Mouse (Mus musculus): ENCODE results near the gene Dusp11. TPM values are rescaled to one million over a fixed set of nuclear protein-coding genes. Genes with fewer than 3 reads are reported as not detected.
"Not testable (repeated sequence)": the region's sequence is repeated elsewhere in the genome, so short reads cannot be mapped to it uniquely, and the experiment has no call there.

Gene Dusp11
- 61.4 and 64.5 TPM in 2 replicates for total RNA-seq (2015)
- 36.7 and 38.0 TPM in 2 replicates for total RNA-seq (2017)

GRCm38 (mm10) chr6:85961101-85962091 is at the start of gene Dusp11:
Dusp11 (minus strand) TSS chr6:85961667.
- peak; percentile 88 for ATAC-seq (replicated peaks; ENCODE audit: poor library complexity)

DNA sequence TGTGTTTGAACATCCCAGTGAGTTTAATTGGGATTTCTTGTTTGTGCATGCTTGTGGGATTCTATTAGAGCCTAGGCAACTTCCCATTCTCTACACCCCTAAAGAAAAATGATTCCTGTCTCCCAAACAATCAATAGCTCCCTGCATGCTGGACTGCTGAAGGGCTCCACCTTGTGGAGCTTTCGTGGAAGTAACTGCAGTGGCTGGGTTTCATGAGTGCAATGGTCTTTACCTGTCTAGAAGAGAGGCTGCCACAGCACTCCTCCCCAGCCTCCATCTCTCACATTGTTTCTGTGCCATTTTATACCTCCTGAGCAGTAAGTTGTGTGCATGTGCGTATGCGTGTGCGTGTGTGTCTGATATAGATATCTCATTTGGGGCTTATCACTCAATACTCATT is 48.5 kb upstream of the Dusp11 start:
- peak; percentile 87 for ATAC-seq (replicated peaks; ENCODE audit: poor library complexity)

GRCm38 (mm10) chr6:86004271-86005148 is 43.0 kb upstream of the Dusp11 start:
- peak; percentile 100 for ATAC-seq (replicated peaks; ENCODE audit: poor library complexity)

- ATAC-seq (replicated peaks; ENCODE audit: poor library complexity) = peak; percentile 53; the same call in 1 of the 2 replicates
These were observed 42.0 kb upstream of the Dusp11 start for GRCm38 (mm10) chr6:86003405-86003925.

DNA sequence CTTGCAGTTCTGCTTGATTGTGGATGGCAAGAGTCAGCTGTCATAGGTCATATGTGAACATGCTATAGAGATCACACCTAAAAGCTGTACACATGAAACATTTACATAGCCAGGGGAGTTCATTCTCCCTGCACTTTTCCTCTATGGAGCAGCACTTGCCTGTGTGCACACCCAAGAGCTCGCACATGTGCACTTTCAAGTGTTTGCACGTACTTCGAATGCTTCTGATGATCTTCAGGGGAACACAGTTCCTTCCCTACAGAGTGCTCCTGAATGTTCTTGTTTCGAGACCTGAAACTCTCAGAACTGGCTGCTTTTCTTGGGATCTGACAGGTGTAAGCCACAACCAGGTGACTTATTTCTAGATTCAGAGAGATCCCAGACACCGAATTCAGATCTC is 29.3 kb upstream of the Dusp11 start:
- ATAC-seq (replicated peaks; ENCODE audit: poor library complexity) = not testable (repeated sequence)

- ATAC-seq (replicated peaks; ENCODE audit: poor library complexity) = not testable (repeated sequence)
These were observed 28.1 kb upstream of the Dusp11 start for GRCm38 (mm10) chr6:85989570-85989969.

- no peak for ATAC-seq (replicated peaks; ENCODE audit: poor library complexity)
These were observed 22.9 kb upstream of the Dusp11 start for GRCm38 (mm10) chr6:85984351-85984750.

- ATAC-seq (replicated peaks; ENCODE audit: poor library complexity) = not testable (repeated sequence)
These were observed 17.3 kb upstream of the Dusp11 start for GRCm38 (mm10) chr6:85978736-85979135.

- ATAC-seq (replicated peaks; ENCODE audit: poor library complexity) = no peak
These were observed 14.8 kb upstream of the Dusp11 start for GRCm38 (mm10) chr6:85976242-85976641.

DNA sequence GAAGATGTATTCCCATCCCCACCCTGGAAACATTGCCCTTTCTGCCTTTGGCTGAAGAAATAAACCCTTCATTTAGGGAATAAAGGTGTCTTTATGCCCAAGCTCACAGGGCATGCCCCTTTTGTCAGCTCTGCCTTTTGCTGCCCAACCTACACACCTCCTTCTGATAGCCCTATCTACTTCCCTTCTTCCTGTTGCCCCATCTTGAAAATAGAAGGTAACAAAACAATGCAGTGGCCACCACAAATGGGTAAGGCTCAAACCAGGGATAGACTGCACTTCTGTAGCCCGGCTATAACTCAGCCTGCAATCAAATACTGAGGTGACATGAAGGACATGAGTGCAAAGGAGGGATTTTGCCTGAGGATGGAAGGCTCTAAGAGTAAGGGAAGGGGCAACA is 14.3 kb upstream of the Dusp11 start:
- ATAC-seq (replicated peaks; ENCODE audit: poor library complexity) = no peak

DNA sequence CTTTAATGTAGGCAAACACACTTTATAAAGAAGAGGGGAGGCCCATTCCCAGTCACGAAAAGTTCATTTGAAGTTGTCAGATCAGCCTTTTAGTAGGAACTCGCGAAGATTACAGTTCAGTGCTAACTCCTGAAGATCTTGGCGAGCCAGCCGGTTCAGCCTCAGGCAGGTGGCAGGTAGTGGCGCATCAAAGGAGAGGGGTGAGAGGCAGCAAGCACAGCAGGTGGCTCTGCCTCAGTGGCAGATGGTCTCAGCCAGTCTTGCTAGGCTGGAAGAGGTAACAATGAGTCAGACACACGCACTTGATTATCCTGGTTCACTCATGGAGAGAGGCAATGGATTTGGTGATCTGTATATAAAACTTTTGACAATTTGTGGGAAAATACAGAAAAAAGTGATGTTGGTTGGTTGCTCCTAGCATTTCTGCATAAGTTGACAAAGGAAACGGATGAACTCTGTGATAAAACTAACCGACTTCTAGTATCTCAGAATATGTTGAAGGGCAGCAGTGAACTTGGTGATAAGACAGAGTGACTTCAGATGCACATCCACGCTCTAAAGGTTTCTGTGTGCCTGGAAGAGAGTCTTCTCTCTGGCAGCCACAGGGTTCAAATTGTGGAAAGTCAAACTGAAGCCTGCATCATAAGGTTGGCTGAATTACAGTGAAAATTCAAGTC is 13.6 kb upstream of the Dusp11 start:
- ATAC-seq (replicated peaks; ENCODE audit: poor library complexity) = peak; percentile 61

GRCm38 (mm10) chr6:85973336-85973735 is 11.9 kb upstream of the Dusp11 start:
- no peak for ATAC-seq (replicated peaks; ENCODE audit: poor library complexity)

- no peak for ATAC-seq (replicated peaks; ENCODE audit: poor library complexity)
These were observed 11.2 kb upstream of the Dusp11 start for GRCm38 (mm10) chr6:85972699-85973098.

DNA sequence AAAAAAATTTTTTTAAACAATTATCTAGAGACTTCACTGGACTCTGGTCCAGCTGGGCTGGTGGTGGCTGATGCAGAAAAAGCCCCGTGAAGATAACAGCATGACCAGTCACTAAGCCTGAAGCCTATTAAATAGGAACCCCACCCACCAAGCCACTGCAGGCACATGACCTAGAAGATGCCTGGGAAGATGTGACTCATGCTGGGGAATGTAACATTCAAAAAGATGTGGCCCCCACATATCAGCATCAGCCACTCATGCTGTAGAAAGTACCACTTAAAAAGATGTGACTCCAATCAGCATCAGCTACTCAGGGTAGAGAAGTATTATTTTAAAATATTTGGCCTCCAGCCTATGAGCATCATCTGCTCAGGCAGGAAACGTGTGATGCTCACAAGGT is 8.4 kb upstream of the Dusp11 start:
- no peak for ATAC-seq (replicated peaks; ENCODE audit: poor library complexity)

GRCm38 (mm10) chr6:85966686-85967085 is 5.2 kb upstream of the Dusp11 start:
- ATAC-seq (replicated peaks; ENCODE audit: poor library complexity) = peak; percentile 75

GRCm38 (mm10) chr6:85966081-85966480 is 4.6 kb upstream of the Dusp11 start:
- ATAC-seq (replicated peaks; ENCODE audit: poor library complexity) = not testable (repeated sequence)

GRCm38 (mm10) chr6:85957581-85957980 is 3.9 kb downstream of the Dusp11 start:
- ATAC-seq (replicated peaks; ENCODE audit: poor library complexity) = no peak

- ATAC-seq (replicated peaks; ENCODE audit: poor library complexity) = no peak
These were observed 12.9 kb downstream of the Dusp11 start for GRCm38 (mm10) chr6:85948549-85948948.

- 0 out of 2 replicates have a peak, but pooled peaks have one; percentile 26 for ATAC-seq (replicated peaks; ENCODE audit: poor library complexity)
These were observed 19.0 kb downstream of the Dusp11 start for GRCm38 (mm10) chr6:85942469-85942868.

- ATAC-seq (replicated peaks; ENCODE audit: poor library complexity) = no peak
These were observed 22.8 kb downstream of the Dusp11 start for GRCm38 (mm10) chr6:85938701-85939100.

Data from megakaryocyte progenitor cell, adult 5-6 weeks (primary cell).